Mouse (Mus musculus) heart, embryonic 12.5 days (tissue): ENCODE results near the gene Mpped2. TPM values are rescaled to one million over a fixed set of nuclear protein-coding genes. Genes with fewer than 3 reads are reported as not detected.

Experiments used
- ATAC-seq: fragments of 200-750 bp; cut with Nextera tagmentation; 2 replicates; pipeline ENCODE4 v1.8.0; 2017; ENCODE audit warnings: moderate TSS enrichment, moderate library complexity; ENCODE audit not compliant: insufficient number of reproducible peaks, low FRiP score
- H3K27ac ChIP-seq: fragments of 300-500 bp; sonication (generic); 2 replicates; pipeline ENCODE4 v1.5.1; 2016; ENCODE audit warnings: mild to moderate bottlenecking, moderate library complexity; ENCODE audit not compliant: poor library complexity, severe bottlenecking
- H3K27me3 ChIP-seq: fragments of 300-500 bp; sonication (generic); replicated peaks from 2 replicates; pipeline ENCODE4 v1.6.1; 2016; ENCODE audit warnings: mild to moderate bottlenecking, moderate library complexity
- H3K36me3 ChIP-seq: fragments of 300-500 bp; sonication (generic); 2 replicates; pipeline ENCODE4 v1.6.1; 2016; ENCODE audit warnings: mild to moderate bottlenecking, moderate library complexity
- H3K4me1 ChIP-seq: fragments of 300-500 bp; sonication (generic); replicated peaks from 2 replicates; pipeline ENCODE4 v1.6.1; 2016; ENCODE audit warnings: mild to moderate bottlenecking
- H3K4me2 ChIP-seq: fragments of 300-500 bp; sonication (generic); 2 replicates; pipeline ENCODE4 v1.6.1; 2016; ENCODE audit warnings: mild to moderate bottlenecking, moderate library complexity
- H3K4me3 ChIP-seq: fragments of 300-500 bp; sonication (generic); 2 replicates; pipeline ENCODE4 v1.5.1; 2016; ENCODE audit warnings: mild to moderate bottlenecking
- H3K9ac ChIP-seq: fragments of 300-500 bp; sonication (generic); 2 replicates; pipeline ENCODE4 v1.6.1; 2016; ENCODE audit warnings: mild to moderate bottlenecking, moderate library complexity
- H3K9me3 ChIP-seq: fragments of 300-500 bp; sonication (generic); replicated peaks from 2 replicates; pipeline ENCODE4 v1.6.1; 2016; ENCODE audit warnings: mild to moderate bottlenecking, moderate library complexity
- WGBS: fragments of 180-500 bp; shearing (Covaris S2); methylation state at CpG from one replicate; pipeline ENCODE4 v1.1.7; 2016; 5-methylcytosine and 5-hydroxymethylcytosine counted together
- polyA plus RNA-seq: library from polyadenylated mRNA; unstranded; fragments of >200 nt; fragmentation: Nextera tagmentation; extraction: Ambion mirVana; gene quantifications from 2 replicates; pipeline ENCODE4 v1.2.1, GENCODE M21; 2016

Mpped2 gene
- polyA plus RNA-seq, 1 experiment from 2014 or later: 114 TPM

GRCm38 (mm10) chr2:106774251-106775196 lies 81.5 kb downstream of the Mpped2 start:
- no peak for ATAC-seq
- Histone ChIP-seq H3K4me3 (no peak overlapping the region), H3K4me1 (peaks cover 26% of the 10 kb centered on the region), H3K27me3 (no peaks in the 10 kb centered on the region), H3K9me3 (no peaks in the 10 kb centered on the region), H3K9ac (no peak overlapping the region), H3K36me3 (peaks cover 16% of the 10 kb centered on the region), H3K27ac (peak overlapping the region; percentile 19; the same call in 1 of the 2 replicates), H3K4me2 (no peak overlapping the region)
- 53% methylated on average over 10 of the region's 10 CpGs for WGBS

GRCm38 (mm10) chr2:106775994-106776393 lies 82.9 kb downstream of the Mpped2 start:
- Histone ChIP-seq H3K27me3 (no peaks in the 10 kb centered on the region), H3K9me3 (no peaks in the 10 kb centered on the region), H3K4me3 (no peak overlapping the region), H3K27ac (no peak overlapping the region), H3K36me3 (peaks cover 9% of the 10 kb centered on the region; the same call in 1 of the 2 replicates), H3K9ac (no peak overlapping the region), H3K4me2 (no peak overlapping the region), H3K4me1 (peaks cover 26% of the 10 kb centered on the region)
- 87% methylated on average over 2 of the region's 2 CpGs for WGBS
- no peak for ATAC-seq

- H3K9me3 ChIP-seq: no peaks in the 10 kb centered on the region
- H3K27me3 ChIP-seq: no peaks in the 10 kb centered on the region
- H3K9ac ChIP-seq: no peak overlapping the region
- 56% methylated on average over 7 of the region's 7 CpGs for WGBS
- H3K4me2 ChIP-seq: no peak overlapping the region
- H3K4me1 ChIP-seq: peaks cover 23% of the 10 kb centered on the region
- no peak overlapping the region for H3K27ac ChIP-seq
- H3K36me3 ChIP-seq: peaks cover 7% of the 10 kb centered on the region; the same call in 1 of the 2 replicates
- no peak for ATAC-seq
- H3K4me3 ChIP-seq: no peak overlapping the region
These were observed 85.9 kb downstream of the Mpped2 start for GRCm38 (mm10) chr2:106778861-106779516.

- ATAC-seq: no peak
- Histone ChIP-seq H3K9ac (no peak overlapping the region), H3K4me3 (no peak overlapping the region), H3K27me3 (no peaks in the 10 kb centered on the region), H3K36me3 (peaks cover 22% of the 10 kb centered on the region), H3K27ac (no peak overlapping the region), H3K4me1 (peaks cover 14% of the 10 kb centered on the region), H3K9me3 (no peaks in the 10 kb centered on the region), H3K4me2 (no peak overlapping the region)
- WGBS: 83% methylated on average over 26 of the region's 26 CpGs
These were observed 88.4 kb downstream of the Mpped2 start for GRCm38 (mm10) chr2:106781181-106782179.

GRCm38 (mm10) chr2:106783311-106783710 lies 90.2 kb downstream of the Mpped2 start:
- Histone ChIP-seq H3K27me3 (no peaks in the 10 kb centered on the region), H3K9ac (no peak overlapping the region), H3K4me1 (peaks cover 20% of the 10 kb centered on the region), H3K36me3 (peaks cover 19% of the 10 kb centered on the region), H3K4me3 (no peak overlapping the region), H3K27ac (no peak overlapping the region), H3K9me3 (no peaks in the 10 kb centered on the region), H3K4me2 (no peak overlapping the region)
- ATAC-seq: no peak
- 75% methylated on average over 4 of the region's 4 CpGs for WGBS

GRCm38 (mm10) chr2:106788055-106788454 lies 95.0 kb downstream of the Mpped2 start:
- no peak overlapping the region for H3K4me2 ChIP-seq
- no peaks in the 10 kb centered on the region for H3K27me3 ChIP-seq
- H3K36me3 ChIP-seq: peaks cover 23% of the 10 kb centered on the region
- H3K4me1 ChIP-seq: peaks cover 50% of the 10 kb centered on the region
- no peak overlapping the region for H3K4me3 ChIP-seq
- no peaks in the 10 kb centered on the region for H3K9me3 ChIP-seq
- H3K27ac ChIP-seq: peak overlapping the region; percentile 16; the same call in 1 of the 2 replicates
- no peak overlapping the region for H3K9ac ChIP-seq
- ATAC-seq: no peak
- WGBS: 35% methylated on average over 8 of the region's 8 CpGs

GRCm38 (mm10) chr2:106788573-106788972 lies 95.5 kb downstream of the Mpped2 start:
- Histone ChIP-seq H3K4me2 (no peak overlapping the region), H3K36me3 (peaks cover 23% of the 10 kb centered on the region), H3K27me3 (no peaks in the 10 kb centered on the region), H3K9ac (no peak overlapping the region), H3K4me3 (no peak overlapping the region), H3K9me3 (no peaks in the 10 kb centered on the region), H3K4me1 (peaks cover 50% of the 10 kb centered on the region), H3K27ac (peak overlapping the region; percentile 16)
- 28% methylated on average over 4 of the region's 4 CpGs for WGBS
- ATAC-seq: no peak

GRCm38 (mm10) chr2:106789694-106790328 lies 96.7 kb downstream of the Mpped2 start:
- H3K27ac ChIP-seq: peak overlapping the region; percentile 60
- no peak for ATAC-seq
- no peak overlapping the region for H3K9ac ChIP-seq
- H3K4me3 ChIP-seq: no peak overlapping the region
- peaks cover 15% of the 10 kb centered on the region for H3K36me3 ChIP-seq
- 53% methylated on average over 5 of the region's 5 CpGs for WGBS
- H3K9me3 ChIP-seq: no peaks in the 10 kb centered on the region
- H3K4me1 ChIP-seq: peaks cover 54% of the 10 kb centered on the region
- no peak overlapping the region for H3K4me2 ChIP-seq
- no peaks in the 10 kb centered on the region for H3K27me3 ChIP-seq

GRCm38 (mm10) chr2:106790329-106790701 lies 97.2 kb downstream of the Mpped2 start:
- H3K27ac ChIP-seq: peak overlapping the region; percentile 45

GRCm38 (mm10) chr2:106796246-106796645 lies 103.2 kb downstream of the Mpped2 start:
- Histone ChIP-seq H3K27ac (peak overlapping the region; percentile 63), H3K4me1 (peaks cover 56% of the 10 kb centered on the region)

More at GRCm38 (mm10) chr2:106790329-106790701, 97.2 kb downstream of the Mpped2 start:
- H3K36me3 ChIP-seq: peaks cover 10% of the 10 kb centered on the region
- 41% methylated on average over 3 of the region's 3 CpGs for WGBS
- no peak overlapping the region for H3K4me3 ChIP-seq
- H3K9me3 ChIP-seq: no peaks in the 10 kb centered on the region
- no peak for ATAC-seq
- H3K4me1 ChIP-seq: peaks cover 54% of the 10 kb centered on the region
- H3K9ac ChIP-seq: no peak overlapping the region
- no peak overlapping the region for H3K4me2 ChIP-seq
- no peaks in the 10 kb centered on the region for H3K27me3 ChIP-seq

More at GRCm38 (mm10) chr2:106796246-106796645, 103.2 kb downstream of the Mpped2 start:
- ATAC-seq: no peak
- WGBS: 23% methylated on average over 7 of the region's 7 CpGs
- Histone ChIP-seq H3K9ac (peak overlapping the region; percentile 43), H3K4me3 (no peak overlapping the region), H3K4me2 (peak overlapping the region; percentile 41), H3K36me3 (peaks cover 7% of the 10 kb centered on the region; the same call in 1 of the 2 replicates), H3K9me3 (no peaks in the 10 kb centered on the region), H3K27me3 (no peaks in the 10 kb centered on the region)
